Mouse (Mus musculus) embryonic fibroblast, embryonic 13.5 days (primary cell): ENCODE measurements at regions not wholly inside any gene's neighbourhood (a gene's known extent, or its start where the extent isn't known, plus 50 kb on each side); places are given as distances from the start of the nearest gene placed in this dataset.

ENCODE experiments used
- CTCF ChIP-seq: IDR thresholded peaks from 2 replicates; pipeline ENCODE4 v1.5.1; 2011; ENCODE audit warnings: mild to moderate bottlenecking, control low read depth, low read length, moderate library complexity, borderline replicate concordance; ENCODE audit not compliant: insufficient read depth
- POLR2A ChIP-seq: IDR thresholded peaks from 2 replicates; pipeline ENCODE4 v1.6.1; 2011; ENCODE audit warnings: low read depth, mild to moderate bottlenecking, control low read depth, low read length, moderate library complexity

DNA sequence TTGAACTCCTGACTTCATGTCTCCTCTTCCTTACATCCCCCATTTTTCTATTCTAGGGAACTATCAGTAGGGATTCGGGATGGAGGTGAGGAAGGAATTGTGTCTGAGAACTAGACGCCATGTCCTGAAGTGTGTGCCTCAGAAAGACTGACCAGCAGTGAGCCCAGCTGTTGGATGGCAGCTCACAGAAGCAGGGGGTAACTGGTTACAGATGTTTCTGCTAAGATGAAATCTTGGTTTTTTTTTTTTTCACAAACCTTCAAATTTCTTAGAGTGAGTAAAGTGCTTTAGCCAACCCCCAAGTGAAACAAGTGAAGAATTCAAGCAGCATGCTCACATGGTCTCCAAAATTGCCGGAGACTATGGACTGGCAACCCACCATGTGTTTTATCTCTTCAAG lies 165.7 kb downstream of the Pmp22 start:
- no peak for TF ChIP-seq POLR2A
- TF ChIP-seq CTCF: no peak
